Mouse (Mus musculus) limb, embryonic 14.5 days (tissue): ENCODE measurements around the gene Fem1a. TPM values are rescaled to one million over a fixed set of nuclear protein-coding genes. Genes with fewer than 3 reads are reported as not detected.
A peak's percentile ranks its signal among the peaks of the same experiment; 100 is the strongest.

Experiments
- ATAC-seq: fragments of 200-750 bp; cut with Nextera tagmentation; 2 replicates; pipeline ENCODE4 v1.8.0; 2017; ENCODE audit warnings: low read depth, moderate number of reproducible peaks, moderate TSS enrichment; ENCODE audit not compliant: low FRiP score
- DNase-seq: peaks from one replicate; pipeline ENCODE4 v3.0.0-alpha.2; 2015; ENCODE audit warnings: low spot score
- H3K27ac ChIP-seq: fragments of 300-500 bp; sonication (generic); replicated peaks from 2 replicates; pipeline ENCODE4 v1.5.1; 2014; ENCODE audit warnings: low read depth, mild to moderate bottlenecking, low read length, moderate library complexity, mixed read lengths
- H3K27me3 ChIP-seq: fragments of 300-500 bp; sonication (generic); 2 replicates; pipeline ENCODE4 v1.6.1; 2014; ENCODE audit warnings: low read length, mixed read lengths; ENCODE audit not compliant: control insufficient read depth, insufficient read depth
- H3K36me3 ChIP-seq: fragments of 300-500 bp; sonication (generic); 2 replicates; pipeline ENCODE4 v1.6.1; 2014; ENCODE audit warnings: mild to moderate bottlenecking, low read length, moderate library complexity, mixed read lengths; ENCODE audit not compliant: control insufficient read depth, insufficient read depth
- H3K4me1 ChIP-seq: fragments of 300-500 bp; sonication (generic); 2 replicates; pipeline ENCODE4 v1.6.1; 2014; ENCODE audit warnings: antibody characterized with exemption, low read length, mixed read lengths; ENCODE audit not compliant: control insufficient read depth, insufficient read depth
- H3K4me2 ChIP-seq: fragments of 300-500 bp; sonication (generic); replicated peaks from 2 replicates; pipeline ENCODE4 v1.6.1; 2014; ENCODE audit warnings: low read depth, mild to moderate bottlenecking, low read length, moderate library complexity; ENCODE audit not compliant: severe bottlenecking
- H3K4me3 ChIP-seq: fragments of 300-500 bp; sonication (generic); replicated peaks from 2 replicates; pipeline ENCODE4 v1.5.1; 2014; ENCODE audit warnings: low read length
- H3K9ac ChIP-seq: fragments of 300-500 bp; sonication (generic); 2 replicates; pipeline ENCODE4 v1.6.1; 2014; ENCODE audit warnings: mild to moderate bottlenecking, low read depth, low read length, moderate library complexity; ENCODE audit not compliant: severe bottlenecking
- H3K9me3 ChIP-seq: fragments of 300-500 bp; sonication (generic); 2 replicates; pipeline ENCODE4 v1.6.1; 2016; ENCODE audit warnings: low read length; ENCODE audit not compliant: control insufficient read depth
- POLR2A ChIP-seq: fragments of 200-500 bp; IDR thresholded peaks from 2 replicates; pipeline ENCODE4 v1.8.0; 2012; ENCODE audit warnings: inconsistent platforms, mild to moderate bottlenecking, moderate library complexity, borderline replicate concordance; ENCODE audit not compliant: insufficient read depth, insufficient read length; ENCODE audit errors: extremely low read depth
- WGBS: fragments of 180-500 bp; shearing (Covaris S2); extraction: QIAGEN DNeasy Blood & Tissue Kit; methylation state at CpG from one replicate; pipeline ENCODE4 v1.1.7; 2014; 5-methylcytosine and 5-hydroxymethylcytosine counted together
- microRNA counts: library from miRNA; unstranded; fragments of <30 nt; microRNA quantifications from one replicate; lab custom pipeline; 2016
- microRNA-seq: library from miRNA; unstranded; fragments of <30 nt; microRNA quantifications from one replicate; pipeline ENCODE4, GENCODE M21; 2016
- polyA plus RNA-seq, 2 experiments: library from polyadenylated mRNA; depleted of rRNA in 1 of 2; stranded (reverse) in 1 of 2; unstranded in 1 of 2; fragments of >200 nt; fragmentation: Nextera tagmentation in 1 of 2; extraction: Ambion mirVana in 1 of 2; gene quantifications; 2 replicates each; pipeline versions ENCODE4 v1.2.1 to v1.2.3; 2012 to 2014

Gene Fem1a
- polyA plus RNA-seq, 2 experiments, result 14.5 to 16.0 TPM

DNA sequence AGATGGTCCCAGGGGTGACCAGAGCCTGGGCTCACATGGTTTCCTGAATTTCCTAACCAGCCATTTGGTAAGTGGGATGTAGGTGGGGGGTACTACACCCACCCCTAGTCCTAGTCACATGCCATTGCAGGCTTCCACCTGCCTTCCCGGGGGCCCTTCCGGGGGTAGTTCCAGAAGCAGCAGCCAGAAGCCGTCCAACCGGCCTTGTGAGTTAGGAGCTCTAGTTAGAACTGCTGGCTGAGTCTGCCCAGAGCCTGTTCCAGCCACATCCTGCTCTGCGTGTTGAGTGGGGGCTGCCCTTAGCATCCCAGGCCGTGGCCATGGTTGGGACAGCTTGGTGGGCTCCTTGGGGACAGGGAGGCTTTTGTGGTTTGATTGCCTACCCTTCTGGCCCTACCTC is 51.5 kb downstream of the Fem1a start:
- Histone ChIP-seq H3K4me2 (peak overlapping the region; percentile 5; the same call in 1 of the 2 replicates), H3K27ac (peak overlapping the region; percentile 19; the same call in 1 of the 2 replicates), H3K27me3 (no peaks in the 10 kb centered on the region), H3K9ac (0 out of 2 replicates have a peak overlapping the region, but pooled peaks have one; percentile 4), H3K4me3 (no peak overlapping the region), H3K4me1 (peaks cover 16% of the 10 kb centered on the region), H3K36me3 (peaks cover 65% of the 10 kb centered on the region), H3K9me3 (no peaks in the 10 kb centered on the region)
- DNase-seq, result peak; percentile 66
- TF ChIP-seq POLR2A, result no peak
- WGBS, result 59% methylated on average over 6 of the region's 6 CpGs
- no peak for ATAC-seq

DNA sequence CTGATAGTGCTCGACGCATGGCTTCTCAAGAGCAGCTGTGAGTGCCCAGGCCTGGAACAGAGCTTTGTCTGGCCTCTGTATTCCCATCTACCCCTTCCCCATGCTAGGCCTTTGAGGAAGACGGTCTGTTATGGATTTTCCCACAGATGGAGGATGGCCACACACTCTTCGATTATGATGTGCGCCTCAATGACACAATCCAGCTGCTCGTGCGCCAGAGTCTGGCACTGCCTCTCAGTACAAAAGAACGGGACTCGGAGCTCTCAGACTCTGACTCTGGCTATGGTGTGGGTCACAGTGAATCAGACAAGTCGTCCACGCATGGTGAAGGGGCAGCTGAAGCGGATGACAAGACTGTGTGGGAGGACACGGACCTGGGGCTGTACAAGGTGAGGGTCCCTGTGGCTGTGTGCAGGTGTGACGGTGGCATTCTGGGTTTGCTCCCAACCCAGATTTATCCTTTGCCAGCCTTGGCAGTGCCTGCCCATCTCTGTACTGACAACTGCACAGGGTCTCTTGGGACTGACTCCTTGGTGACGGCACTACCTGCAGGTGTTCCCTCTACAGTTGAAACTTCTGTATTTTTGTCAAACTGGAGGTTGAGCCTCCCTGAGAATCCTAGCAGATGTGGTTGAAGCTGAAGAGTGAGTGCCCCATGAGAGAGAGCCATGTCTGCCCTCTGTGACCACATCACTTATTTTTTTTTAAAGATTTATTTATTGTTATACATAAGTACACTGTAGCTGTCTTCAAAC is 52.8 kb downstream of the Fem1a start:
- DNase-seq (no peak), ATAC-seq (no peak)
- Histone ChIP-seq H3K27me3 (no peaks in the 10 kb centered on the region), H3K4me2 (no peak overlapping the region), H3K9ac (no peak overlapping the region), H3K9me3 (no peaks in the 10 kb centered on the region), H3K4me1 (peaks cover 14% of the 10 kb centered on the region; the same call in 1 of the 2 replicates), H3K27ac (no peak overlapping the region), H3K4me3 (no peak overlapping the region), H3K36me3 (peaks cover 77% of the 10 kb centered on the region)
- no peak for TF ChIP-seq POLR2A
- 92% methylated on average over 15 of the region's 15 CpGs for WGBS

MicroRNAs encoded within 50 kb of the gene (microRNA counts, 519-probe panel; counts per million panel counts)
- microRNA mmu-miR-7b (lab: Ali Mortazavi, UCI), result 2,093 counts per million, percentile 30 among the panel's probes with 10 or more counts

Small RNA genes within 50 kb of the gene (microRNA-seq; reads per million reads assigned to microRNA genes)
- 1.8 reads per million for gene Mir7b

Other genes with a start within 250 kb of the Fem1a start
- gene Sh3gl1, start 220.2 kb upstream of the Fem1a start, polyA plus RNA-seq (2012; rRNA removed), result 176 and 194 TPM in 2 replicates
- 166 and 178 TPM in 2 replicates for gene Sh3gl1, start 220.2 kb upstream of the Fem1a start, polyA plus RNA-seq (2014; fragmentation: Nextera tagmentation; extraction: Ambion mirVana)
- 22.8 and 25.1 TPM in 2 replicates for gene Chaf1a, start 216.4 kb upstream of the Fem1a start, polyA plus RNA-seq (2012; rRNA removed)
- gene Chaf1a, start 216.4 kb upstream of the Fem1a start, polyA plus RNA-seq (2014; fragmentation: Nextera tagmentation; extraction: Ambion mirVana), result 18.4 and 19.3 TPM in 2 replicates
- gene Ubxn6, start 181.8 kb upstream of the Fem1a start, polyA plus RNA-seq (2012; rRNA removed), result 61.9 and 82.9 TPM in 2 replicates
- gene Ubxn6, start 181.8 kb upstream of the Fem1a start, polyA plus RNA-seq (2014; fragmentation: Nextera tagmentation; extraction: Ambion mirVana), result 36.4 and 43.1 TPM in 2 replicates
- 82.3 and 118 TPM in 2 replicates for gene Hdgfl2, start 177.2 kb upstream of the Fem1a start, polyA plus RNA-seq (2012; rRNA removed)
- 84.9 and 104 TPM in 2 replicates for gene Hdgfl2, start 177.2 kb upstream of the Fem1a start, polyA plus RNA-seq (2014; fragmentation: Nextera tagmentation; extraction: Ambion mirVana)
- 0.04 and 0.09 TPM in 2 replicates for gene Plin4, start 147.0 kb upstream of the Fem1a start, polyA plus RNA-seq (2012; rRNA removed)
- 0.07 and 0.11 TPM in 2 replicates for gene Plin4, start 147.0 kb upstream of the Fem1a start, polyA plus RNA-seq (2014; fragmentation: Nextera tagmentation; extraction: Ambion mirVana)
- gene Plin5, start 139.2 kb upstream of the Fem1a start, polyA plus RNA-seq (2012; rRNA removed), result not detected in 2 replicates
- 0.10 and 0.17 TPM in 2 replicates for gene Plin5, start 139.2 kb upstream of the Fem1a start, polyA plus RNA-seq (2014; fragmentation: Nextera tagmentation; extraction: Ambion mirVana)
- 0.27 and 0.29 TPM in 2 replicates for gene Lrg1, start 134.8 kb upstream of the Fem1a start, polyA plus RNA-seq (2012; rRNA removed)
- 0.43 and 0.51 TPM in 2 replicates for gene Lrg1, start 134.8 kb upstream of the Fem1a start, polyA plus RNA-seq (2014; fragmentation: Nextera tagmentation; extraction: Ambion mirVana)
- gene Sema6b, start 116.5 kb upstream of the Fem1a start, polyA plus RNA-seq (2012; rRNA removed), result 10.5 and 13.4 TPM in 2 replicates
- 3.1 and 3.8 TPM in 2 replicates for gene Sema6b, start 116.5 kb upstream of the Fem1a start, polyA plus RNA-seq (2014; fragmentation: Nextera tagmentation; extraction: Ambion mirVana)
- 9.3 and 10.3 TPM in 2 replicates for gene Tnfaip8l1, start 94.3 kb upstream of the Fem1a start, polyA plus RNA-seq (2012; rRNA removed)
- gene Tnfaip8l1, start 94.3 kb upstream of the Fem1a start, polyA plus RNA-seq (2014; fragmentation: Nextera tagmentation; extraction: Ambion mirVana), result 11.6 and 11.7 TPM in 2 replicates
- 83.2 and 93.7 TPM in 2 replicates for gene Mydgf, start 72.9 kb upstream of the Fem1a start, polyA plus RNA-seq (2012; rRNA removed)
- gene Mydgf, start 72.9 kb upstream of the Fem1a start, polyA plus RNA-seq (2014; fragmentation: Nextera tagmentation; extraction: Ambion mirVana), result 99.7 and 101 TPM in 2 replicates
- 54.3 and 69.6 TPM in 2 replicates for gene Dpp9, start 37.9 kb upstream of the Fem1a start, polyA plus RNA-seq (2012; rRNA removed)
- gene Dpp9, start 37.9 kb upstream of the Fem1a start, polyA plus RNA-seq (2014; fragmentation: Nextera tagmentation; extraction: Ambion mirVana), result 33.9 and 37.7 TPM in 2 replicates
- gene Ticam1, start 20.0 kb downstream of the Fem1a start, polyA plus RNA-seq (2012; rRNA removed), result 12.5 and 16.5 TPM in 2 replicates
- gene Ticam1, start 20.0 kb downstream of the Fem1a start, polyA plus RNA-seq (2014; fragmentation: Nextera tagmentation; extraction: Ambion mirVana), result 8.2 and 8.7 TPM in 2 replicates
- 41.0 and 44.1 TPM in 2 replicates for gene Plin3, start 36.1 kb downstream of the Fem1a start, polyA plus RNA-seq (2012; rRNA removed)
- 90.1 and 90.3 TPM in 2 replicates for gene Plin3, start 36.1 kb downstream of the Fem1a start, polyA plus RNA-seq (2014; fragmentation: Nextera tagmentation; extraction: Ambion mirVana)
- not detected in 2 replicates for gene Arrdc5, start 43.5 kb downstream of the Fem1a start, polyA plus RNA-seq (2012; rRNA removed)
- gene Arrdc5, start 43.5 kb downstream of the Fem1a start, polyA plus RNA-seq (2014; fragmentation: Nextera tagmentation; extraction: Ambion mirVana), result not detected in 2 replicates
- gene Uhrf1, start 46.5 kb downstream of the Fem1a start, polyA plus RNA-seq (2012; rRNA removed), result 105 and 116 TPM in 2 replicates
- 89.0 and 93.9 TPM in 2 replicates for gene Uhrf1, start 46.5 kb downstream of the Fem1a start, polyA plus RNA-seq (2014; fragmentation: Nextera tagmentation; extraction: Ambion mirVana)
- gene Kdm4b, start 69.3 kb downstream of the Fem1a start, polyA plus RNA-seq (2012; rRNA removed), result 36.4 and 47.3 TPM in 2 replicates
- gene Kdm4b, start 69.3 kb downstream of the Fem1a start, polyA plus RNA-seq (2014; fragmentation: Nextera tagmentation; extraction: Ambion mirVana), result 36.0 and 37.0 TPM in 2 replicates
- 483 and 667 TPM in 2 replicates for gene Ptprs, start 219.7 kb downstream of the Fem1a start, polyA plus RNA-seq (2012; rRNA removed)
- gene Ptprs, start 219.7 kb downstream of the Fem1a start, polyA plus RNA-seq (2014; fragmentation: Nextera tagmentation; extraction: Ambion mirVana), result 116 and 131 TPM in 2 replicates